In genomic region chr11:119627243-119627642, GRCm38 (mm10) we compare ENCODE assay signal across 14 mouse cellular contexts. TPM values are rescaled to one million over a fixed set of nuclear protein-coding genes. Genes with fewer than 3 reads are reported as not detected.
DNase-seq lines count a peak whose midpoint lies in the region; ATAC-seq and TF ChIP-seq lines count a peak whose summit lies in the region.
"Had no signal": no experiment of that assay in that cellular context is flagged by ENCODE, and none has a peak within 500 bp of the region (broad histone marks: within the 10 kb centered on the region; RNA-seq: fewer than 3 reads in every experiment).

No protein-coding gene starts in this region.

- no peaks in the 10 kb centered on the region for H3K9me3 ChIP-seq in lung, embryonic 14.5 days (ENCODE audit: low read depth, low read length)
- H3K9me3 ChIP-seq in E14TG2a.4 (ENCODE audit: low read length) = no peaks in the 10 kb centered on the region
- H3K9me3 ChIP-seq: embryonic facial prominence, embryonic 12.5 days; heart, embryonic 13.5 days; lung, embryonic 15.5 days had no signal

- H3K4me1 ChIP-seq in heart, adult 2 months (ENCODE audit: control insufficient read depth, insufficient read depth, low read length) = peaks cover 11% of the 10 kb centered on the region
- H3K4me1 ChIP-seq in lung, embryonic 14.5 days (ENCODE audit: insufficient read depth) = no peaks in the 10 kb centered on the region; the same call in 1 of the 2 replicates
- peaks cover 89% of the 10 kb centered on the region for H3K4me1 ChIP-seq in E14TG2a.4 (replicated peaks; ENCODE audit: low read depth, low read length)
- H3K4me1 ChIP-seq in bone marrow, adult 2 months (ENCODE audit: control insufficient read depth, insufficient read depth, low read length) = no peaks in the 10 kb centered on the region; the same call in 1 of the 2 replicates

- no peak for ATAC-seq in lung, embryonic 14.5 days (ENCODE audit: insufficient read depth)

- TF ChIP-seq EP300 in heart, adult 2 months (IDR thresholded peaks at IDR 0.05; ENCODE audit: insufficient read depth, low read depth, low read length) = no peak

- no peak overlapping the region for H3K4me2 ChIP-seq in lung, embryonic 14.5 days
- H3K4me2 ChIP-seq: embryonic facial prominence, embryonic 12.5 days; heart, embryonic 13.5 days; hindbrain, embryonic 14.5 days; lung, embryonic 15.5 days had no signal

- H3K79me2 ChIP-seq in heart, adult 2 months (replicated peaks; ENCODE audit: control insufficient read depth, insufficient read depth, low read length) = peaks cover 3% of the 10 kb centered on the region

- H3K36me3 ChIP-seq in heart, adult 2 months (ENCODE audit: control insufficient read depth, insufficient read depth, low read length) = no peaks in the 10 kb centered on the region
- no peaks in the 10 kb centered on the region for H3K36me3 ChIP-seq in lung, embryonic 14.5 days (ENCODE audit: insufficient read depth)
- H3K36me3 ChIP-seq in E14TG2a.4 (ENCODE audit: insufficient read depth, low read length) = peaks cover 21% of the 10 kb centered on the region; the same call in 1 of the 2 replicates
- H3K36me3 ChIP-seq: embryonic facial prominence, embryonic 12.5 days; heart, embryonic 13.5 days; lung, embryonic 15.5 days had no signal

- WGBS in heart, adult 2 months = 69% methylated on average over 3 of the region's 3 CpGs
- WGBS in lung, embryonic 14.5 days = 53% methylated on average over 3 of the region's 3 CpGs
- WGBS in bone marrow, adult 2 months = 74% methylated on average over 3 of the region's 3 CpGs

- peak; percentile 36 for TF ChIP-seq CTCF in heart, adult 2 months (IDR thresholded peaks at IDR 0.05)
- TF ChIP-seq CTCF in lung, embryonic 14.5 days (IDR thresholded peaks at IDR 0.05; ENCODE audit: low read depth) = peak; percentile 51
- peak; percentile 98 for TF ChIP-seq CTCF in E14TG2a.4 (conservative IDR thresholded peaks at IDR 0.05; ENCODE audit: low read length)
- TF ChIP-seq CTCF in bone marrow, adult 2 months (IDR thresholded peaks at IDR 0.05; ENCODE audit: control insufficient read depth, insufficient read depth, low read length) = peak; percentile 27; the same call in 1 of the 2 replicates

- no peak overlapping the region for H3K9ac ChIP-seq in heart, adult 2 months (ENCODE audit: low read depth, low read length)
- no peak overlapping the region for H3K9ac ChIP-seq in lung, embryonic 14.5 days
- H3K9ac ChIP-seq: embryonic facial prominence, embryonic 12.5 days; heart, embryonic 13.5 days; hindbrain, embryonic 14.5 days; lung, embryonic 15.5 days had no signal

- intact Hi-C loops in heart, adult 2 months (cut with DNase I) = no loop called here
- intact Hi-C loops in heart, postnatal 10 days (cut with DNase I) = no loop called here

- no peak for DNase-seq in heart, adult 2 months
- no peak for DNase-seq in heart, postnatal 10 days
- DNase-seq in lung, embryonic 14.5 days = no peak
- DNase-seq in lung, postnatal 14 days = no peak
- DNase-seq in adrenal gland, adult 8-10 months = no peak
- DNase-seq: cerebellum, postnatal 36 days; layer of hippocampus, adult 9-11 months; left cerebral cortex, postnatal 4 days had no signal

- no peak overlapping the region for H3K27ac ChIP-seq in heart, adult 2 months
- no peak overlapping the region for H3K27ac ChIP-seq in lung, embryonic 14.5 days (ENCODE audit: low read depth)
- H3K27ac ChIP-seq in bone marrow, adult 2 months (ENCODE audit: control insufficient read depth, insufficient read depth, low read depth, low read length, poor library complexity) = no peak overlapping the region
- H3K27ac ChIP-seq: embryonic facial prominence, embryonic 12.5 days; heart, embryonic 13.5 days; hindbrain, embryonic 14.5 days; lung, embryonic 15.5 days had no signal

- H3K4me3 ChIP-seq in heart, adult 2 months = no peak overlapping the region
- no peak overlapping the region for H3K4me3 ChIP-seq in lung, embryonic 14.5 days (ENCODE audit: low read depth, low read length)
- H3K4me3 ChIP-seq in E14TG2a.4 (replicated peaks; ENCODE audit: low read length) = no peak overlapping the region
- H3K4me3 ChIP-seq in bone marrow, adult 2 months (replicated peaks; ENCODE audit: control insufficient read depth, low read depth, low read length) = no peak overlapping the region
- H3K4me3 ChIP-seq: embryonic facial prominence, embryonic 12.5 days; heart, embryonic 13.5 days; lung, embryonic 15.5 days had no signal

- TF ChIP-seq POLR2A in heart, adult 2 months (IDR thresholded peaks at IDR 0.05; ENCODE audit: insufficient read depth, low read depth, low read length) = no peak
- no peak for TF ChIP-seq POLR2A in bone marrow, adult 2 months (IDR thresholded peaks at IDR 0.05; ENCODE audit: borderline replicate concordance, control insufficient read depth, low read depth, low read length)

- H3K27me3 ChIP-seq in heart, adult 2 months (ENCODE audit: control insufficient read depth, insufficient read depth, low read length) = no peaks in the 10 kb centered on the region
- H3K27me3 ChIP-seq in lung, embryonic 14.5 days (ENCODE audit: insufficient read depth, low read length) = no peaks in the 10 kb centered on the region
- H3K27me3 ChIP-seq in E14TG2a.4 (ENCODE audit: insufficient read depth, low read length) = no peaks in the 10 kb centered on the region
- H3K27me3 ChIP-seq: embryonic facial prominence, embryonic 12.5 days; heart, embryonic 13.5 days; lung, embryonic 15.5 days had no signal

RNA-seq across cellular contexts. Expression of gene Rptor, which starts 24.5 kb away (rescaled TPM):
- 10 to 100 TPM; 32.1 to 32.4 TPM for total RNA-seq in heart, adult 2 months (2021)
- 19.7 and 20.6 TPM in 2 replicates for polyA plus RNA-seq in heart, adult 2 months (2012; rRNA removed)
- total RNA-seq in heart, postnatal 10 days (2021) = 10 to 100 TPM; 39.2 to 40.7 TPM
- polyA plus RNA-seq in lung, embryonic 14.5 days (2014; fragmentation: Nextera tagmentation; extraction: Ambion mirVana) = 14.6 TPM in 2 replicates
- polyA plus RNA-seq in bone marrow, adult 2 months (2011; ENCODE audit: insufficient read depth, insufficient read length, low replicate concordance, missing spikeins) = 7.4 and 15.6 TPM in 2 replicates
- 10 to 100 TPM; 57.6 to 74.5 (median 59.9) TPM for total RNA-seq in adrenal gland, adult 8-10 months (2022)

Comparison
In these comparisons a context has a peak if more than half of its experiments do, and no peak if none do; other contexts are left out.
1. CTCF ChIP-seq: peak in every context shown above with its lines; median percentile 98 in E14TG2a.4; 51 in lung, embryonic 14.5 days; 36 in heart, adult 2 months; 27 in bone marrow, adult 2 months.